Mouse (Mus musculus) cortical plate, adult 2 months (tissue): ENCODE data around the gene Pex14. TPM values are rescaled to one million over a fixed set of nuclear protein-coding genes. Genes with fewer than 3 reads are reported as not detected.

Experiments used
- H3K27ac ChIP-seq: fragments of 200-500 bp; 2 replicates; pipeline ENCODE4 v1.5.1; 2012; ENCODE audit warnings: low read length, control low read depth, inconsistent platforms; ENCODE audit not compliant: insufficient read depth
- H3K4me1 ChIP-seq: fragments of 200-500 bp; 2 replicates; pipeline ENCODE4 v1.6.1; 2011; ENCODE audit warnings: low read length; ENCODE audit not compliant: control insufficient read depth, insufficient read depth
- H3K4me3 ChIP-seq: fragments of 200-500 bp; 2 replicates; pipeline ENCODE4 v1.5.1; 2011; ENCODE audit warnings: mild to moderate bottlenecking, low read length, control low read depth; ENCODE audit not compliant: insufficient read depth
- CTCF ChIP-seq: fragments of 200-500 bp; IDR thresholded peaks from 2 replicates; pipeline ENCODE4 v1.5.1; 2011; ENCODE audit warnings: mild to moderate bottlenecking, control low read depth, low read length; ENCODE audit not compliant: insufficient read depth; ENCODE audit errors: extremely low read depth
- POLR2A ChIP-seq: fragments of 200-500 bp; IDR thresholded peaks from 2 replicates; pipeline ENCODE4 v1.6.1; 2011; ENCODE audit warnings: mild to moderate bottlenecking, low read length, control low read depth; ENCODE audit not compliant: insufficient read depth; ENCODE audit errors: extremely low read depth
- polyA plus RNA-seq: library from polyadenylated mRNA; depleted of rRNA; stranded (reverse); fragments of >200 nt; gene quantifications from 2 replicates; pipeline ENCODE4 v1.2.3, GENCODE M21; 2012

Gene Pex14
- polyA plus RNA-seq, 1 experiment = 42.4 TPM

- peaks cover 9% of the 10 kb centered on the region for H3K4me1 ChIP-seq
- H3K27ac ChIP-seq = no peak overlapping the region
- TF ChIP-seq CTCF = no peak
- no peak for TF ChIP-seq POLR2A
- H3K4me3 ChIP-seq = no peak overlapping the region
These were observed 40.0 kb downstream of the Pex14 start for GRCm38 (mm10) chr4:149059713-149060112.

DNA sequence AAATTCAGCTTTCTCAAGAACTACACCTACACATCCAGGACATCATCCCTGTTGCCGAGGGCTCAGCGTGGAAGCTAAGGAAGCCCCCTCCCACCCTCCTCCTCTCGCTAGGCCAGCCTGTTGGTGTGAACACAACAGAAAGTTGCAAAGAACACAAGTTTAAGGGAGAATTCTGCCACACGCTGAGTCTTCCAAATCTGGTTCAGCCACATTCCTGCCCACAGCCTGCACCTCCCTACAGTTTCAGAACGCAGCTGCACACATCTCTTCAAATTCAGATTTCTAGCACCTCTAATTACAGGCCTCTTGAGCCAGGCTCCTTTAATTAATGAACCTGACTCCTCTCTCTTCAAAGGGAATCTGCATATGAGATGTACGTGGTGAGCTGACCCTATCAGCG, 41.4 kb downstream of the Pex14 start:
- no peak overlapping the region for H3K27ac ChIP-seq
- H3K4me3 ChIP-seq = no peak overlapping the region
- no peak for TF ChIP-seq POLR2A
- peaks cover 9% of the 10 kb centered on the region for H3K4me1 ChIP-seq

- H3K27ac ChIP-seq = no peak overlapping the region
- H3K4me1 ChIP-seq = peaks cover 9% of the 10 kb centered on the region
- TF ChIP-seq POLR2A (no peak), CTCF (no peak)
- H3K4me3 ChIP-seq = no peak overlapping the region
These were observed 42.2 kb downstream of the Pex14 start for GRCm38 (mm10) chr4:149057470-149057869.

DNA sequence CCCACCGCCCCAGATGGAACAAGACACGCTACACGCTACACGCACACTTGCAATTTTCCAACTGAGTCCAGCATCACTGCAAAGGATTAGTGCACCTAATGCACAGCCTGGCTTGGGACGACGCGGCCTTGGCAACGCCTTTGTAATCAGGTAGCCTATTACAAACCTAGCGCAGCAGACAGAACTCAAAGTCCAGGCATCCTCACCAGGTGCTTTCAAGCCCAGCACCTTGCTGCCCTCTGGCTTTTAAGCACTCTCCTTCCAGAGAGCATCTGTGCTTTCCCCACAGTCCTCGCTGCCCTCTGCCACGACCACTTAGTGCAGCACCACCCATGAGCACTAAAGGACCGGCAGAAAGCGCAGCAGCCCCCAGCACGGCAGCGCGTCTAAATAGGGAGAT, 42.7 kb downstream of the Pex14 start:
- no peak overlapping the region for H3K27ac ChIP-seq
- no peak overlapping the region for H3K4me3 ChIP-seq
- peaks cover 9% of the 10 kb centered on the region for H3K4me1 ChIP-seq
- no peak for TF ChIP-seq CTCF
- TF ChIP-seq POLR2A = no peak

DNA sequence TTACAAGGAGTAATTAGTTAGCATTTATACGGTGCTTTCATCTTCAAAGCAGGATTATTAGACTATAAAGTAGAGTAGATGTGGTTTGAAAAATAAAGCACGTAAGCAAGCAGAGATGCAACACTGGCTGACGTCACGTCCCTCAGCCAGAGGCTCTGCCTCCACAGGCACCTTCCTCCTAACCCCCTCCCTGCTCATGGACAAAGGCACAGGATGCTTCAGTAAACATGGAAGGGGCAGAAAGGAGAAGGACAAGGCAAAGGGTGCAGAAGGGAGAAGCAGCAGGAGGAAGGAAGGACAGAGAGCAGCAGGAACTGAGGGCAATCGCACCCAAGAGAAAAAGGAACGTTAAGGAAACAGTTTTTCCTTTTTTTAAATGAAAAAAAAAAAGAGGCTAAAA, 43.8 kb downstream of the Pex14 start:
- H3K27ac ChIP-seq = no peak overlapping the region

DNA sequence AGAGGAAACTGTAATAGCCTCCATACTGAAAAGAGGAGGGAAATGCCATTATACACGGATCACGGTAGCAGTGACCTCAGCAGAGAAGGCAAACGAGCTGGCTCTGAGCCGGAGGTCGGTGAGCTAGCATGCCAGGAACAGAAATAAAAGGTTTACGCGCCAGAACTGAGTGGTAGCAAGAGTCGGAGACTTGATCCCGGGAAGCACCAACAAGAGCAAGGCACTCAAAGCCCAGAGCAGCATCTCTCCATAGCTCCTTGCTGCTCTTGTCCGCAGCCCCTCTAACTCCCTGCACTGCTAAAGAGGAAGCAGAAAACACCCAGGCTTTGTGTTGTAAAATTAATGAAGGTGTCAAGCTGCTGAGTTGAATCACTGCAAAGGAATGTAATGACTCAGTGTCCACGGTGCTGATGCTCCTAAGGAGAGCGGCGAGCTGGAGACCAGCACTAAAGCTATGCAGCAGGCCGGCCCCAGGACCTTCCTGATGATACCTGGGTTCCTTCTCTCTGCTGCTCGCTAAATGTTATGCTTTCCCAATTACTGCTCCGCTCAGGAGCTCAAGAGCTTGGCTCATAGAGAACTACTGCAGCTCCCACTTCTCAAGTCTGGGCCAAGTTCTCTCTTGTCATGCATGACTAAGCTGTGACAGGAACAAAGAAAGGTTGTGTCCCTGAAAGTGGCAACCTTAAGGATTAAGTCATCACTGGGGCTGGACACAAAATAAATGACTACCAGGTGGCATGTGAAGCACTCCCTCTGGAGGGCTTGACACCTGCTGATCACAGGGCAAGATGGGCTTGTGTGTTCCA, 50.1 kb downstream of the Pex14 start:
- no peak overlapping the region for H3K27ac ChIP-seq
- TF ChIP-seq CTCF (no peak), POLR2A (no peak)
- H3K4me3 ChIP-seq = no peak overlapping the region

More for the DNA sequence above, 43.8 kb downstream of the Pex14 start:
- Histone ChIP-seq H3K4me1 (peaks cover 7% of the 10 kb centered on the region), H3K4me3 (no peak overlapping the region)
- TF ChIP-seq POLR2A (no peak), CTCF (no peak)

GRCm38 (mm10) chr4:149048625-149049228, 50.9 kb downstream of the Pex14 start:
- TF ChIP-seq POLR2A (no peak), CTCF (no peak)
- no peak overlapping the region for H3K27ac ChIP-seq

More for the DNA sequence above, 50.1 kb downstream of the Pex14 start:
- 0 out of 2 replicates have a peak, but pooled peaks cover 2% of the 10 kb centered on the region for H3K4me1 ChIP-seq

DNA sequence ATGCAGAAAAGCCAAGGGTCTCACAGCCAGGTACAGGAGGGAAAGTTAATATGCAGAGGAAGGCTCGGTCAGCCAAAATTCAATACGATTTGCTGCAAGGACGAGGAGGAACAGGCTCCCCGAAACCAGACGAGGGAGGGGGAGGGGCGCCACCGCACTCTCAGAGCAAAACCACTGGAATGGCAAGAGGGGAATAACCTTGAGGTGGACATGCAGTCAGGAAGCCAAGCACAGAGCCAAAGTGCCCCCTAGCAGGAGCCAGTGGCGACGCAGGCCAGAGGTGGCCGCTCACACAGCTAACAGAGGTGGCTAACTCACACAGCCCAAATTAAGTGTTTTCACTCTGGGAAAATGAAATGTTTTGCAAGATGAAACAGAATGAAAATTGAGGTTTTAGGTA, 52.3 kb downstream of the Pex14 start:
- no peak overlapping the region for H3K4me3 ChIP-seq
- 0 out of 2 replicates have a peak, but pooled peaks cover 2% of the 10 kb centered on the region for H3K4me1 ChIP-seq
- TF ChIP-seq CTCF (peak; percentile 42), POLR2A (no peak)
- H3K27ac ChIP-seq = no peak overlapping the region

More at GRCm38 (mm10) chr4:149048625-149049228, 50.9 kb downstream of the Pex14 start:
- no peak overlapping the region for H3K4me3 ChIP-seq
- H3K4me1 ChIP-seq = 0 out of 2 replicates have a peak, but pooled peaks cover 2% of the 10 kb centered on the region

DNA sequence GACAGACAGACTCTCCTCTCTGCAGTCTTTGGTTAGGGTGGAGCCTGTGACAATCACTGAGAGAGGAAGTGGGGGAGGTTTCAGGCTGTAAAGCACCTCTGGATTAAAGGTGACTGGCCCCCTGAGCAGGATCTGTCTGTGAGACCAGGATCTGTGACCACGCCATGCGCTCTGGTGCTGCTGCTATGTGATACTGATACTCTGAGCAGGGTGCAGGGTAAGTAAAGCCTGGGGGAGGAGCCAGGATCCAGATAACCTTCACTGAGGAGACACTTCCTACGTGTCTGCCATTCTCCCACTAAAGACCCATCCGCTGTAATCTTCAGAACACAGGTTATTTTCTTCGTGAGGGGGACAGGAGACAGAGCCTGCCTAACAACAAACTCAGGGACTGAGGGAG, 53.8 kb downstream of the Pex14 start:
- no peak for TF ChIP-seq CTCF
- no peak for TF ChIP-seq POLR2A
- 0 out of 2 replicates have a peak, but pooled peaks cover 2% of the 10 kb centered on the region for H3K4me1 ChIP-seq
- no peak overlapping the region for H3K27ac ChIP-seq
- H3K4me3 ChIP-seq = no peak overlapping the region

- Histone ChIP-seq H3K4me1 (no peaks in the 10 kb centered on the region), H3K4me3 (no peak overlapping the region), H3K27ac (no peak overlapping the region)
- TF ChIP-seq POLR2A (no peak), CTCF (no peak)
These were observed 59.4 kb downstream of the Pex14 start for GRCm38 (mm10) chr4:149040289-149040688.
